Mouse (Mus musculus) cerebellum, adult 2 months (tissue): ENCODE measurements around the gene 5730480H06Rik.

Experiments
- CTCF ChIP-seq: fragments of 200-500 bp; IDR thresholded peaks from 2 replicates; pipeline ENCODE4 v1.5.1; 2011; ENCODE audit warnings: low read depth, mild to moderate bottlenecking, control low read depth, low read length, moderate library complexity, borderline replicate concordance; ENCODE audit not compliant: insufficient read depth
- POLR2A ChIP-seq: fragments of 200-500 bp; IDR thresholded peaks from 2 replicates; pipeline ENCODE4 v1.6.1; 2011; ENCODE audit warnings: low read length, control low read depth, borderline replicate concordance; ENCODE audit not compliant: insufficient read depth

DNA sequence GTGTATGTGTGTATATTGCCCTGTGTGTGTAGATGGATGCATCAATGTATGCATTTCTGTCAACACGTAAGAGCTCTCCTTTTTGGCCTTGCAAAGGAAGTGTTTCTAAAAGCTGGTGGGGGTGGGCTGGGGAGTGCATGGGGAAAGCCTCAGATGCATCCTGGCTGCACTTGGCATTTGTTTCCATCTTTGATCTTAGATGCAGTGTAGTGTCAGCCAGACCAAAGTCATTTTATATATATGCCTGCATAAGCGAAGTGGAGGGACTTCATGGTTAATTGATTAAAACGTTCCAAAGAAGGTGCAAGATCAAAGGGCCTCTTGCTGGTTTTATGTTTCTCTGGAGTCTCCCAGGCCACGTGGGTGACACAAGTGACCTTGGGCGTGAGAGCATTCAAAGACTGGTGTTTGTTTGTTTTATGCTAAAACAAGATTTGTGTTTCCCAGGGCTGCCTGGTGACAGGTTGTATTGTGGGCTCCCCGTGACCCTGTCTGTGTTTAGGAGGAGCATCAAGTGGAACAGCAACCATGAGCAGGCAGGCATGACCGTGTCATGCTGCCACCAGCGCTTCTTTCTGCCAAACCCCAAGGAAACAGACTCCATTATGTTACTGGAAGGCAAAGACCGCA is 6.2 kb downstream of the 5730480H06Rik start:
- no peak for TF ChIP-seq CTCF
- TF ChIP-seq POLR2A = no peak
